Mouse (Mus musculus) liver, embryonic 15.5 days (tissue): ENCODE measurements around the gene Mgat4b. TPM values are rescaled to one million over a fixed set of nuclear protein-coding genes. Genes with fewer than 3 reads are reported as not detected.
"Not testable (repeated sequence)": the region's sequence is repeated elsewhere in the genome, so short reads cannot be mapped to it uniquely, and the experiment has no call there.

ENCODE experiments used
- ATAC-seq: fragments of 200-750 bp; cut with Nextera tagmentation; 2 replicates; pipeline ENCODE4 v1.8.0; 2017; ENCODE audit warnings: moderate number of reproducible peaks, mild to moderate bottlenecking, moderate library complexity; ENCODE audit not compliant: insufficient read depth
- H3K27ac ChIP-seq: fragments of 300-500 bp; sonication (generic); replicated peaks from 2 replicates; pipeline ENCODE4 v1.5.1; 2015; ENCODE audit warnings: mild to moderate bottlenecking, inconsistent platforms
- H3K27me3 ChIP-seq: fragments of 300-500 bp; sonication (generic); 2 replicates; pipeline ENCODE4 v1.6.1; 2015; ENCODE audit warnings: mild to moderate bottlenecking, inconsistent platforms
- H3K36me3 ChIP-seq: fragments of 300-500 bp; sonication (generic); replicated peaks from 2 replicates; pipeline ENCODE4 v1.6.1; 2015; ENCODE audit warnings: moderate library complexity, mild to moderate bottlenecking, inconsistent platforms
- H3K4me1 ChIP-seq: fragments of 300-500 bp; sonication (generic); replicated peaks from 2 replicates; pipeline ENCODE4 v1.6.1; 2015; ENCODE audit warnings: inconsistent platforms
- H3K4me2 ChIP-seq: fragments of 300-500 bp; sonication (generic); 2 replicates; pipeline ENCODE4 v1.6.1; 2015; ENCODE audit warnings: moderate library complexity, mild to moderate bottlenecking, inconsistent platforms
- H3K4me3 ChIP-seq: fragments of 300-500 bp; sonication (generic); replicated peaks from 2 replicates; pipeline ENCODE4 v1.5.1; 2015; ENCODE audit warnings: mild to moderate bottlenecking, inconsistent platforms
- H3K9ac ChIP-seq: fragments of 300-500 bp; sonication (generic); 2 replicates; pipeline ENCODE4 v1.6.1; 2015; ENCODE audit warnings: moderate library complexity, mild to moderate bottlenecking, inconsistent platforms
- H3K9me3 ChIP-seq: fragments of 300-500 bp; sonication (generic); replicated peaks from 2 replicates; pipeline ENCODE4 v1.6.1; 2016; ENCODE audit warnings: inconsistent platforms
- WGBS: fragments of 180-500 bp; shearing (Covaris S2); methylation state at CpG from one replicate; pipeline ENCODE4 v1.1.7; 2015; ENCODE audit warnings: mixed read lengths; ENCODE audit not compliant: insufficient replicate concordance; 5-methylcytosine and 5-hydroxymethylcytosine counted together
- polyA plus RNA-seq: library from polyadenylated mRNA; unstranded; fragments of >200 nt; fragmentation: Nextera tagmentation; extraction: Ambion mirVana; gene quantifications from 2 replicates; pipeline ENCODE4 v1.2.1, GENCODE M21; 2015

Mgat4b gene
- polyA plus RNA-seq = 12.7 and 14.9 TPM in 2 replicates

GRCm38 (mm10) chr11:50210505-50211151 is at the start of gene Mgat4b, which contains the start of gene Sqstm1:
Mgat4b (plus strand) TSS chr11:50210890.
Sqstm1 (minus strand) TSS chr11:50210827.
- Histone ChIP-seq H3K4me3 (peak within 1 kb of the TSS; percentile 98), H3K9me3 (no peaks in the 10 kb centered on the region), H3K27ac (peak within 1 kb of the TSS; percentile 99), H3K36me3 (peaks cover 30% of the 10 kb centered on the region), H3K27me3 (no peaks in the 10 kb centered on the region), H3K9ac (peak within 1 kb of the TSS; percentile 99), H3K4me1 (peaks cover 52% of the 10 kb centered on the region), H3K4me2 (peak within 1 kb of the TSS; percentile 78)
- peak; percentile 68 for ATAC-seq
- under 1% methylated on average over 48 of the region's 48 CpGs for WGBS

- WGBS = 46% methylated on average over 10 of the region's 10 CpGs
- 0 out of 2 replicates have a peak overlapping the region, but pooled peaks have one; percentile 11 for H3K27ac ChIP-seq
- 0 out of 2 replicates have a peak, but pooled peaks have one; percentile 22 for ATAC-seq
Observed at GRCm38 (mm10) chr11:50161578-50162304, 48.9 kb upstream of the Mgat4b start.

GRCm38 (mm10) chr11:50162338-50163050 is 48.2 kb upstream of the Mgat4b start:
- no peak; the same call in 1 of the 2 replicates for ATAC-seq
- Histone ChIP-seq H3K4me1 (peaks cover 27% of the 10 kb centered on the region), H3K36me3 (peaks cover 46% of the 10 kb centered on the region), H3K9me3 (no peaks in the 10 kb centered on the region), H3K27me3 (no peaks in the 10 kb centered on the region), H3K4me3 (no peak overlapping the region), H3K4me2 (no peak overlapping the region), H3K9ac (no peak overlapping the region), H3K27ac (0 out of 2 replicates have a peak overlapping the region, but pooled peaks have one; percentile 11)
- WGBS = 68% methylated on average over 3 of the region's 3 CpGs

More at GRCm38 (mm10) chr11:50161578-50162304, 48.9 kb upstream of the Mgat4b start:
- Histone ChIP-seq H3K4me3 (no peak overlapping the region), H3K9ac (no peak overlapping the region), H3K4me2 (no peak overlapping the region), H3K27me3 (no peaks in the 10 kb centered on the region), H3K4me1 (peaks cover 27% of the 10 kb centered on the region), H3K9me3 (no peaks in the 10 kb centered on the region), H3K36me3 (peaks cover 53% of the 10 kb centered on the region)

- peaks cover 43% of the 10 kb centered on the region for H3K36me3 ChIP-seq
- 75% methylated on average over 5 of the region's 5 CpGs for WGBS
- peaks cover 8% of the 10 kb centered on the region for H3K4me1 ChIP-seq
- no peak overlapping the region for H3K9ac ChIP-seq
- no peaks in the 10 kb centered on the region for H3K27me3 ChIP-seq
- ATAC-seq = no peak
- H3K9me3 ChIP-seq = no peaks in the 10 kb centered on the region
- H3K4me3 ChIP-seq = no peak overlapping the region
- no peak overlapping the region for H3K27ac ChIP-seq
- H3K4me2 ChIP-seq = no peak overlapping the region
Observed at GRCm38 (mm10) chr11:50168352-50168751, 42.3 kb upstream of the Mgat4b start.

GRCm38 (mm10) chr11:50174111-50174729 is 36.5 kb upstream of the Mgat4b start, which contains the start of gene Mrnip:
Mrnip (plus strand) TSS chr11:50174444.
- H3K9ac ChIP-seq = peak within 1 kb of the TSS; percentile 70
- H3K4me3 ChIP-seq = peak within 1 kb of the TSS; percentile 75
- peak within 1 kb of the TSS; percentile 84 for H3K27ac ChIP-seq
- WGBS = 5% methylated on average over 19 of the region's 19 CpGs
- H3K4me1 ChIP-seq = peaks cover 42% of the 10 kb centered on the region
- peaks cover 27% of the 10 kb centered on the region for H3K36me3 ChIP-seq
- H3K9me3 ChIP-seq, H3K27me3 ChIP-seq: not testable (repeated sequence)
- peak; percentile 2; the same call in 1 of the 2 replicates for ATAC-seq
- peak within 1 kb of the TSS; percentile 79 for H3K4me2 ChIP-seq

- Histone ChIP-seq H3K9ac (peak overlapping the region; percentile 70), H3K27me3 (no peaks in the 10 kb centered on the region), H3K27ac (peak overlapping the region; percentile 84), H3K36me3 (peaks cover 22% of the 10 kb centered on the region), H3K4me2 (peak overlapping the region; percentile 79), H3K4me1 (peaks cover 45% of the 10 kb centered on the region), H3K9me3 (no peaks in the 10 kb centered on the region), H3K4me3 (peak overlapping the region; percentile 75)
- under 1% methylated on average over 27 of the region's 27 CpGs for whole genome bisulfite sequencing
- peak; percentile 97 for ATAC-seq
Observed at GRCm38 (mm10) chr11:50174730-50175187, 35.9 kb upstream of the Mgat4b start.

- WGBS = 69% methylated on average over 3 of the region's 3 CpGs
- no peaks in the 10 kb centered on the region for H3K9me3 ChIP-seq
Observed at GRCm38 (mm10) chr11:50176351-50176750, 34.3 kb upstream of the Mgat4b start.

GRCm38 (mm10) chr11:50177111-50177510 is 33.6 kb upstream of the Mgat4b start:
- Histone ChIP-seq H3K27me3 (no peaks in the 10 kb centered on the region), H3K9me3 (no peaks in the 10 kb centered on the region), H3K4me1 (peaks cover 52% of the 10 kb centered on the region), H3K4me3 (no peak overlapping the region), H3K4me2 (no peak overlapping the region), H3K27ac (no peak overlapping the region), H3K36me3 (peaks cover 8% of the 10 kb centered on the region), H3K9ac (no peak overlapping the region)
- 73% methylated on average over 6 of the region's 6 CpGs for WGBS
- no peak for ATAC-seq

More at GRCm38 (mm10) chr11:50176351-50176750, 34.3 kb upstream of the Mgat4b start:
- peak overlapping the region; percentile 58 for H3K27ac ChIP-seq
- no peak for ATAC-seq
- H3K9ac ChIP-seq = no peak overlapping the region
- peak overlapping the region; percentile 79; the same call in 1 of the 2 replicates for H3K4me2 ChIP-seq
- H3K36me3 ChIP-seq = peaks cover 12% of the 10 kb centered on the region
- H3K27me3 ChIP-seq = no peaks in the 10 kb centered on the region
- no peak overlapping the region; the same call in 1 of the 2 replicates for H3K4me3 ChIP-seq
- peaks cover 52% of the 10 kb centered on the region for H3K4me1 ChIP-seq

- 58% methylated on average over 5 of the region's 5 CpGs for WGBS
- Histone ChIP-seq H3K36me3 (peaks cover 8% of the 10 kb centered on the region), H3K9me3 (no peaks in the 10 kb centered on the region), H3K9ac (no peak overlapping the region), H3K4me2 (no peak overlapping the region), H3K27ac (no peak overlapping the region), H3K4me1 (peaks cover 65% of the 10 kb centered on the region), H3K4me3 (no peak overlapping the region), H3K27me3 (no peaks in the 10 kb centered on the region)
- ATAC-seq = no peak
Observed at GRCm38 (mm10) chr11:50178532-50179488, 31.9 kb upstream of the Mgat4b start.
